Mouse (Mus musculus) megakaryocyte, adult 5-6 weeks (primary cell): Measurements from ENCODE around the gene Troap. TPM values are rescaled to one million over a fixed set of nuclear protein-coding genes. Genes with fewer than 3 reads are reported as not detected.
"Not testable (repeated sequence)": the region's sequence is repeated elsewhere in the genome, so short reads cannot be mapped to it uniquely, and the experiment has no call there.

Experiments used
- ATAC-seq: 2 replicates; pipeline ENCODE4 v1.8.0; 2016; ENCODE audit warnings: mild to moderate bottlenecking, inconsistent platforms; ENCODE audit not compliant: poor library complexity, severe bottlenecking
- total RNA-seq, 2 experiments: library from RNA; stranded (forward) in 1 of 2; stranded (reverse) in 1 of 2; fragments of 153-499, 151-499 nt in 1 of 2; fragments of 221-1000, 200-1000 nt in 1 of 2; gene quantifications; 2 replicates each; pipeline versions ENCODE4 v1.2.3 to v1.2.4; 2015 to 2017

Gene Troap
- total RNA-seq, 2 experiments from 2014 or later: 27.1 to 27.9 TPM

DNA sequence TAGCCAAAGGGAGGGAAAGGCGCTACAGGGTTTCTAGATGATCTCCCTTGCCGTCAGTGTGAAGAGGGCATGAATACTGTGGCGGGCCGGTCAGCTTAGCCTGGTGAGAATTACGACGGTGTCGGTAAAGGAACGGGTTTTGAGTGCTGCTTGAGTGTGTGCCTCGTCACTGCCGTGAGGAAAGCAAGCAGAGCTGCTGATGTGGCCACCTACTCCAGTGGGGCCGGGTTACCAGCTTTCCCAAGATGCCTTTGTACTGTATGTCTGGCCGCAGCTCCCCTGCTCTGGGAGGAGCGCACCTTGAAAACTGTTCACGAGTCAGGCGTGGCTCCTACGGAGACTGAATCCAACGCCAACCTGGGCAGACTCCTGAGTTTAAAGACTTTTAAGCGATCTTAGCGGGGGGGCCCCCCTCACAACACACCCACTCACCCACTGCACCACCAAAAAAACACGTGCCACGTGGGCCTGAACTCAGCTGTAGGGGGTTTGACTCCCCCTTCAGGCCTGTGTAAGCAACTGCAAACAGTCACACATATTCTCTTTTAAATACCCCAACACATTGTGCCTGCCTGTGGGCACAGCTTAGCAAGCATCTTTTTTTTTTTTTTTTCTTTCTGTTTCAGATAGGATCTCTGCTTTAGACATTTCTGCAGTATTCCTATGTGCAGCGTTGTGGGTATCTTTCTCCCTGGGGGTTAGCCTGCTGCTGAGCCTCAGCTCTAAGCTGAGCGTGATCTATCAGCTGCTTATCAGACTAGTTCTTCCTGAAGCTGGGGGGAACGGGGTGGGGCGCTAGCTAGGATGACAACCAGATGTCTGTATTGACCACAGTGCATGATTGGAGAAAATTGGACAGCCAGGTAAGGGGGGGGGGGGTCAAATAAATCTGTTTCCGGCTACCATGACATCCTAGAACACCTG is 34.1 kb upstream of the Troap start:
- peak; percentile 73 for ATAC-seq

- no peak for ATAC-seq
Measured at GRCm38 (mm10) chr15:99040920-99041856, 33.2 kb upstream of the Troap start.

GRCm38 (mm10) chr15:99042334-99042733 is 32.0 kb upstream of the Troap start:
- ATAC-seq: no peak

DNA sequence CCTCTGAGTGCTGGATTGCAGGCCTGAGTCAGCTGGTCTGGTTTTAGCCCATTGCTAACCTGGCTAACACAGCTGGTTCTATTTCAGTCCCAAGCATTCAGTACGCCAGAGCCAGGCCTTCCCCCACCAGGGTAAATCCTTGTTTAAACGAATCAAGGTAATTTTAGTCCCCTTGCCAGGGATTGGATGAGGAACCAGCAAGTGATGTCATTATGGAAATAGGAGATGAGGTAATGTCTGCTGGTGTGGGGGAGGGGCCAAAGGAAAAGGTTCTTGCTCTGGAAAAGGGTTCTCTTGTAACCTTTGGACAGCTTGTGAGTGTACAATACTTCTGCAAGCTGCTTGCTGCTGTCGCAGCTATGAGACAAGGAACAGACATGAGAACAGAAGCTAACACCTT is 29.5 kb upstream of the Troap start:
- ATAC-seq: no peak

DNA sequence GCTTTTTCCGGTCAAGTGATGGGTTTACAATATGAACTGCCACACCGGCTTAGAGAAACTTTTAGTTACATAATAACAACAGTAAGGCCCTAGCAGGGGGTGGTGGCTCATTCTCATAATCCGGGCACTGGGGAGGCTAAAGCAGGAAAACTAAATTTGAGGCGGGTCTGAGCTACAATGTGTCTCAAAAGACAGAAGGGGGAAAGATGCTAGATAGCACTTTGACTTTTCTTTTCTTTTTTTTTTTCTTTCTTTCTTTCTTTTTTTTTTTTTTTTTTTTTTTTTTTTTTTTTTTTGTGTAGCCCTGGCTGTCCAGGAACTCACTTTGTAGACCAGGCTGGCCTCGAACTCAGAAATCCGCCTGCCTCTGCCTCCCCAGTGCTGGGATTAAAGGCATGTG is 28.6 kb upstream of the Troap start:
- not testable (repeated sequence) for ATAC-seq

GRCm38 (mm10) chr15:99049473-99050253 is 24.7 kb upstream of the Troap start:
- peak; percentile 81 for ATAC-seq

- no peak for ATAC-seq
Measured at GRCm38 (mm10) chr15:99053373-99053772, 21.0 kb upstream of the Troap start.

DNA sequence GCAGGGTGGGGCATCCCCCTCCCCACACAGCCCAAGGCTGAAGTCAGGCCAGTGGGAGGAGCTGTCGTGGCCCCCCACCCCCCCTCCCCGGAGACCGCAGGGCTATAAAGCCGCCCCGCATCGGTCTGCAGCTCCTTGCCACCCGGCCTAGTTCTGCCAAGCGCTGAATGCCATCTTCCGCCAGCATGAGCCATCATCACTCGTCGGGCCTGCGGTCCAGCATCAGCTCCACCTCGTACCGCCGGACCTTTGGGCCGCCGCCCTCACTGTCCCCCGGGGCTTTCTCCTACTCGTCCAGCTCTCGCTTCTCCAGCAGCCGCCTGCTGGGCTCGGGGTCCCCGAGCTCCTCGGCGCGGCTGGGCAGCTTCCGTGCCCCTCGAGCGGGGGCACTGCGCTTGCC is 19.3 kb upstream of the Troap start, which contains the start of gene Prph:
TSS of gene Prph (plus strand) at position 135 of the 400 bp plus-strand sequence.
- no peak for ATAC-seq

DNA sequence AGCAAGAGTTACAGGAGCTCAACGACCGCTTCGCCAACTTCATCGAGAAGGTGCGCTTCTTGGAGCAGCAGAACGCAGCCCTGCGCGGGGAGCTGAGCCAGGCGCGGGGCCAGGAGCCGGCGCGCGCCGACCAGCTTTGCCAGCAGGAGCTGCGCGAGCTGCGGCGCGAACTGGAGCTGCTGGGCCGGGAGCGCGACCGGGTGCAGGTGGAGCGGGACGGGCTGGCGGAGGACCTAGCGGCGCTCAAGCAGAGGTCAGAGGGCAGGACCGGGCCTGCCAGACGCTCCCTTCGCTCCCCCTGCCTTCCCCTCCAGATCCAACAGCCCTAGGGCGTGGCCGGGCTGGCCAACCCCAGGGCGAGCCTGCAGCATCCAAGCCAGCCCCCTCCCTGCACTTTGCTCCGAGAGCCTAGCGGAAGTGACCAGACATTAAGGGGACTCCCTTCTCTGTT is 18.8 kb upstream of the Troap start:
- no peak; the same call in 1 of the 2 replicates for ATAC-seq

GRCm38 (mm10) chr15:99056332-99056731 is 18.0 kb upstream of the Troap start:
- peak; percentile 51 for ATAC-seq

GRCm38 (mm10) chr15:99065557-99066165 is 8.7 kb upstream of the Troap start:
- ATAC-seq: no peak

DNA sequence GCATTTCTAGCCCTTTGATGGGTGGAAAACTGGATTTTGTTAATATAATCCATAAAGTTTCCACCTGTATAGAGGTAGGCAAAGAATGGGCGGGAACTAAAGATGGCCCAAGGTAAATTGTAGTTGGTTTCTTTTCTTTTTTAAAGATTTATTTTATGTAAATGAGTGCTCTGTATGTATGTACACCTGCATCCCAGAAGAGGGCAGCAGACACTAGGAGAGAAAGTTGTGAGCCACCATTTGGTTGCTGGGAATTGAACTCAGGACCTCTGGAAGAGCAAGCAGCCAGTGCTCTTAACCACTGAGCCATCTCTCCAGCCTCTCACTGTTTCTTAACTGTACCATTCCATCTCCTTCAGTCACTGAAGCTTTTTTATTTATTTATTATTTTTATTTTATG is 2.4 kb upstream of the Troap start:
- no peak for ATAC-seq

DNA sequence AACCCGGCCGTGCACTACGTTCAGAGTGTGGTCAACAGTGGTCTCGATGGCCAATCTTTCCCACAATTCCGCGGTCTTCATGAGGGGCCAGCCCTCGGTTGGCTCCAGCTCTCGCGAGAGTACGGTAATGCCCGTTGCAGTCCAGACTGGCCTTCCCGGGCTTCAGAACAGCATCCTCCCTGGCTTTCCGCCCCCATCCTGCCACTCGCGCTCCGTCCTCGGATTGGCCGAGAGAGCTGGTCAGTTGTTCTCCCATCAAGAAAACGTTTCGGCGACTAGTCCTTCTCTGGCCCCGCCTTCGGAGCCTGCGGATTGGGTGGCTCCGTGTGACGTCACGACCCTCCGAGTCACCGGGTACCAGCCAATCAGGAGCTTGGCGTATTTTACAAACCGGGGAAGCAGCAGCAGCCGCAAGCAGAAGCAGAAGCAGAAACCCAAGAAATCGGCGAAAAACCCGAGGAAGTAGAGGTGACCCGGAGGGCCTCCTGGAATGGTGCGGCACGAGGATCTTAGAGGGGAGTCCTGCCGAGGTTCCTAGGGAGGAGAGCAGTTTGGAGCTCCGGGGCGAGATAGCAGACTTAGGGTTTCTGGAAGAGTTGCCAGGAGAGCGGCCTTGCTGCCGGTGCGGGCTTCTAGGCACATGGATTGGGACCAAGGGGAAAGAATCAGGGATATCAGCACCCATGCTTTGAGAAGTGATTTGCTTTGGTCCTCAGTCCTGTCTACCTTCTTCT is 392 bp downstream of the Troap start:
- peak; percentile 98 for ATAC-seq

DNA sequence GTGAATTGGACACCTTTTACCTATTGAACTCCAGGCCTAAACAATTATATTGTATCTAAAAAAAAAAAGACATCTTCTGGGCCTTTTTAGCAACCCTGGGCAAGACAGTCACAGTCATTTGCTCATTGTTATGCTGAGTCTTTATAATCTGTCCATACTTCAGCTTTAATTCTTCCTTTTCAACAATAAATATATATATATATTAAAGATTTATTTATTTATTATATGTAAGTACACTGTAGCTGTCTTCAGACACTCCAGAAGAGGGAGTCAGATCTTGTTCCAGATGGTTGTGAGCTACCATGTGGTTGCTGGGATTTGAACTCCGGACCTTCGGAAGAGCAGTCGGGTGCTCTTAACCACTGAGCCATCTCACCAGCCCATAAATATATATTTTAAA is 1.6 kb downstream of the Troap start:
- ATAC-seq: not testable (repeated sequence)

DNA sequence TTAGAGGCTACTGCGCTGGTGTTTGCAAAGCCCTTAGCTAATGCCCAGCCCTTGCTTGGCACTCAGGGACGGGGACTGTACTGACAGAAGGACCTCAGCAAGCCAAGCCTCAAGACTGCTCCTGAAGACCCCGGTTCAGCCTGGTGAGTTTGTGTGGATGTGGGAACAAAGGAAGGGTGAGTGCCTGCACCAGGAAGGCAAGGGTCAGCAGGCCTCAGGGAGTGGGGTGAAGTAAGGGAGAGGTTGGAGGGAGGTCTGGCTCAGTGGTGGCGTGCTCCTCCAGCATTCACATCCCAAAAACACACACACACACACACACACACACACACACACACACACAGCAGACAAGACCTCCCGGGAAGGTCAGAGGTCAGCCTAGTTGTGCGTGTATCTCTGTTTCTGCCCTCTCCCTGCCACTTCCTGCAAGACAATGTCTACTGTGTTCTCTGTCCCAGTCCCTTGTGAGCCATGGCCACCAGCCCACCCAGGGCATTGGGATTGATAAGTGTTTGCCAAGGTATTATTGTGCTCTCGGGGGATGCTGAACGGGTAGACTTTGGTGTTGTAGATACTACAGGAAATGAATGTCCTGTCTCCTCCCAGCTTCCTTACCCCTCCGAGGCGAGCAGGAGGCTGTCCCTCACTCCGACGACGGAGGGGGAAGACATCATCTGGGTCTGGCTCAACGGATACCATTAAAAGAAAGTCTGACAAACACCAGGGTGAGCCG is 4.0 kb downstream of the Troap start:
- no peak for ATAC-seq

DNA sequence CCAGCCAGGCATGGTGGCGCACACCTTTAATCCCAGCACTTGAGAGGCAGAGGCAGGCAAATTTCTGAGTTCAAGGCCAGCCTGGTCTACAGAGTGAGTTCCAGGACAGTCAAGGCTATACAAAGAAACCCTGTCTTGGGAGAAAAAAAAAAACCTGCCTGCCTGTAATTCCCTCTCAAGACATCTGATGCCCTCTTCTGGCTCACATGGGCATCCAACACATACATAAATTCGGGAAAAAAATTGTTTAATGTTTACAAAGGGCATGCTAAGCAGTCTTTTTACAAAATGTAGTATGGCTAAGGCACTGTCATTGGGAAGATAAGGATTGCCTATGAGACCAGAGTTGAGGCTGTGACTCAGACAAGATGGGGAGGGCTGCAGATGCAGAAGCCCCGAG is 5.4 kb downstream of the Troap start:
- ATAC-seq: no peak

DNA sequence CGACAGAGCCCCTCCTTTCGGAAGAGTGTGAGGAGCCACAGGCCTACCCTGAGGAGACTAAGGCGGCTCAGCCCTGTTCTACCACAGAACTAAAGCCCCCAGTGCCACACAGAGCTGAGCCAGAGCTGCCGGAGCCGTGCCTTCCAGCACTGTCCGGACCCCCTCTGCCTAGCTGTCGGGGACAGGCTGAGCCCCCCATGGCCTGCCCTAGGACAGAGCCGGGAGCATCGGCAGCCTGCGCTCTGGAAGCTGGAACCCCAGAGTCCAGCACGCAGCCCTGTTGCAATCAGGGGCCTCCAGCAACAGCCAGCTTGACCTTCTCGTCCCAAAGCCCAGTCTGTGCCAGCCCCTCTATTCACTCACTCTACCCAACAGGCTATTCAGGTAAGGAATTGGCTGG is 7.9 kb downstream of the Troap start:
- no peak for ATAC-seq

GRCm38 (mm10) chr15:99082840-99083239 is 8.5 kb downstream of the Troap start:
- no peak for ATAC-seq

GRCm38 (mm10) chr15:99083258-99083657 is 8.9 kb downstream of the Troap start:
- ATAC-seq: peak; percentile 62
